Mouse (Mus musculus): ENCODE results near the gene Oas3.

DNA sequence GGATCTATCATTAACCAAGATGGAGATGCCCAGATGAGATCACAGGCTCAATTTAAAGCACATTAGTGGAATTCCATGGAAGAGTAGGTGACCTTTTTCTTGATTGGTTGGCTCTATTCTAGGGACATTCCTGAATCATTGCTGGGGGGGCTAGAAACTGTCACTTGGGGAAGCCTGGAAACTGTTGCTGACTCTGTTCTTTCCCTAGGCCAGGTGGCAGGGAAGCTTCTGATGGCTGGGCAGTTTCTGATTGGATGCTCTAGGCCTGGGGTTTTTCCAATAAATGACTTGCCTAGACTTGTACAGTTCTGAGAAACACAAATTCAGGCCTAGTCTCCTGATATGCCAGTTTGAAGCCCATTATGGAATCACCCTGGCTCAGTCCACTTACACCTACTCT, 41.5 kb upstream of the Oas3 start:
- no peak for TF ChIP-seq CTCF (IDR thresholded peaks at IDR 0.05; ENCODE audit: low read depth)
- TF ChIP-seq EP300 (IDR thresholded peaks at IDR 0.05; ENCODE audit: low read depth), result no peak
